Mouse (Mus musculus) left cerebral cortex, adult 2 months (tissue): Measurements from ENCODE around the gene AC129217.1. TPM values are rescaled to one million over a fixed set of nuclear protein-coding genes. Genes with fewer than 3 reads are reported as not detected.
"Not testable (repeated sequence)": the region's sequence is repeated elsewhere in the genome, so short reads cannot be mapped to it uniquely, and the experiment has no call there.

Experiments used
- DNase-seq, 2 experiments: peaks; one replicate each; pipeline ENCODE4 v3.0.0; 2021 to 2022; ENCODE audit warnings: low spot score in 2 of 2, mixed read lengths in 1 of 2; ENCODE audit errors: extremely low spot score in 1 of 2
- H3K27ac ChIP-seq: fragments of 200-600 bp; 2 replicates; pipeline ENCODE4 v1.8.1; 2022
- H3K4me3 ChIP-seq: fragments of 200-600 bp; 2 replicates; pipeline ENCODE4 v1.8.1; 2022
- CTCF ChIP-seq: fragments of 200-600 bp; IDR thresholded peaks from 2 replicates; pipeline ENCODE4 v1.8.1; 2022; ENCODE audit warnings: antibody characterized with exemption, mild to moderate bottlenecking, moderate library complexity
- intact Hi-C: fragments of 180-260 bp; cut with DNase I; formaldehyde crosslinking; loops from one replicate; pipeline ENCODE4 v1.15.1; 2025
- total RNA-seq, 2 experiments: library from RNA; stranded (reverse); gene quantifications; 2 replicates each; pipeline ENCODE4 v1.2.3; 2021

The AC129217.1 gene
- total RNA-seq, 2 experiments from 2014 or later: not detected

DNA sequence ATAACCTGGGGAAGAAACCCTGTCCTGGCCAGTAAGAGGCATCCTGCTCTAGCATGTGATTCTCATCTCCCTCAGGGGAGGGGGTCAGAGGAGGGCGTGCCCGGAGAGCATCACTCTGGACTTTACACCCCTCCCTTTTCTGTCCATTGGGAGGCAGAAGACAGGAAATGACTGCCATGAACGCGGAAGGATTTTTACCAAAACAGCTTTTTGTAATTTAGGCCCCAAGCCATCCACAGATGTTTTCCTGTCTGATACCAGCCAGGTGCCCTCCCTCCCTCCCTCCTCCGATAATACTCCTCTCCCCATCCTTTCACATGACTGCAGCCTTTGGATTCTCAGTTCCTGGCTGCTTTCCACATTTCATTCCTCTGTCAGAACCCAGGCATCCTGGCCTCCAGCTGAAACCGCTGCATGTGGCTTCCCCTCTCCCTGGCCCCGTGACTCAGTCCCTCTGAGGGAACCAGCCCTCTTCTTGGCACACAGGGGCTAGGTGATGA is 20.9 kb downstream of the AC129217.1 start, which contains the start of gene Lrrn4cl:
TSS of gene Lrrn4cl (plus strand) at position 367 of the 500 bp plus-strand sequence.
- TF ChIP-seq CTCF: no peak
- Histone ChIP-seq H3K4me3 (no peak within 1 kb of the TSS), H3K27ac (peak within 1 kb of the TSS; percentile 26; the same call in 1 of the 2 replicates)
- intact Hi-C loops: no loop called here
- DNase-seq: no peak

DNA sequence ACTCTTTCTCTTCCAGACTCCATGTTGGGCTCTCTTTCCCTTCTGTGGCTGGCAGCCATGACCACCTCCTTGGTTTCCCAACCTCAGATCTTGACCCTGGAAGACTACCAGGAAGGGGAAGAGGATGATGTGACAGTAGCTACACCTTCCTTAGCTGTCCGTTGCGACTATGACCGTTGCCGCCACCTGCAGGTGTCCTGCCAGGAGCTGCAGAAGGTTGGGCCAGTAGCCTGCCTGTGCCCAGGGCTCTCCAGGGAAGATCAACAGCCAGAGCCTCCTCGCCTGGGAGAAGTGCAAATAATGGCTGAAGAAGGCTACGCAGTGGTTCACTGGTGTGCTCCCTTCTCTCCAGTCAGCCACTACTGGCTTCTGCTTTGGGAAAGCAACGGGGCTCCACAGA is 22.1 kb downstream of the AC129217.1 start:
- TF ChIP-seq CTCF: no peak
- no peak overlapping the region for H3K4me3 ChIP-seq
- peak overlapping the region; percentile 75 for H3K27ac ChIP-seq
- intact Hi-C loops: no loop called here
- no peak for DNase-seq

DNA sequence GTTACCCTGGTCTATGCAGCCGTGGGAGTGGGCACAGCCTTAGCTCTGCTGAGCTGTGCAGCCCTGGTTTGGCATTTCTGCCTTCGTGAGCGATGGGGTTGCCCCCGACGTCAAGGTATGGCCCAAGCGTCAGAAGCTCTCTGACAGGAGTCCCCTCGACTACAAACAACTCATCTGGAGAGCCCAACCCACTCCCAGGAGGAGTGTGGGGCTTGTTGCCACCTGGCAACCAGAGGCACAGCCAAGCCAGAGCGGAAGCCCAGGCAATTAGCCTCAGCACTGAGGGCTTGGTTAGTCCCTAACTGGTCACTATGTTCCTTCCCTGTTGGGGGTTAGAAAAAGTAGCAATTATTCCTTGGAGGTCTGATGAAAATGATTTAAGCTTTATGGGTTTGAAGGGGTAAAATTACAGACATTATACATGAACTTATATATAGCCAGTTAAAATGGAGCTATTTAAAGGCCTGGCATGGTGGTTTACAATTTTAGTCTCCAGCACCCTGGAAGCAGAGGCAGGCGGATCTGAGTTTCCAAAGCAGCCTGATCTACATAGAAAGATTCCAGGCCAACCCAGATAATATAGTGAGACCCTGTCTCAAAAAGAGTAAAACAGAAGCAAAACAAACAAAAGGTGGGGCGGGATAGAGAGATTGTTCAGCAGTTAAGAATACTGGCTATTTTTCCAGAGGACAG is 22.8 kb downstream of the AC129217.1 start:
- no peak for TF ChIP-seq CTCF
- no peak for DNase-seq
- intact Hi-C loops: no loop called here
- H3K27ac ChIP-seq: peak overlapping the region; percentile 75
- no peak overlapping the region for H3K4me3 ChIP-seq

DNA sequence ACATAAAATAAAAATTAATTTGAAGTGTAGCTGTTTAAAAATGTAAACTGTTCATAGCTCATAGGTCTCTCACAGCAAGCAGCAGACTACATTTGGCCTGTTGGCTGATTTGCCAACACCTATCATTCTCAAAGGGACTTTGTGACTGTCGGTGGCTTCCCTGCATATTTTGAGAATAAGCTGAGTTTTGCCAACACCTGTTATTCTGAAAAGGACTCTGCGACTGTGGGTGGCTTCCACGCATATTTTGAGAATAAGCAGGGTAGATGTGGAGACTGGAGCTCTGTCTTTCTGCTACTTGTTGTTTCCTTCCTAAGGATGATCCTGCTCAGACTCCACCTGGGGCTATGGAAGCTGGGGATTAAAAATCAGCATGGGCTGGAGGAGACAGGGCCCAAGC is 23.5 kb downstream of the AC129217.1 start:
- no peak for DNase-seq
- intact Hi-C loops: no loop called here

DNA sequence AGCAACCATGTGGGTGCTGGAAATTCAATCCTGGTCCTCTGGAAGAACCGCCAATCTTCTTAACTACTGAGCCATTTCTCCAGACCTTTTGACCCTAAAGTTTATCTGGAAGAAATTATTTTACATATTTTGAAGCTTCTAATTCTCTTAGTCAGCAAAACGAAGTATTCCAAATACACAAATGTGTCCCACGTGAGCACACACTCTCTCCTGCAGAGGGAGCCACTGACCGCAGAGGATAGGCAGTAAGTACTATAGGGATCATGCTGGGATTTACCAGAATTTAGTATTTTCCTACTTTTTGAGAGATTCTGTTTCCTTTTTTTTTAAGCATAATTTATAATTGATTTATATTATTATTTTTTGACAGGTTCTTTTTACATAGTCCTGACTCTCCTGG is 28.1 kb downstream of the AC129217.1 start:
- H3K27ac ChIP-seq: no peak overlapping the region
- no peak overlapping the region for H3K4me3 ChIP-seq
- peak; percentile 73 for TF ChIP-seq CTCF
- intact Hi-C loops: loop anchor here (5.0 kb wide), 1 partner anchor 255 kb away; no protein-coding TSS in a partner anchor
- no peak for DNase-seq

More for the DNA sequence above, 23.5 kb downstream of the AC129217.1 start:
- H3K27ac ChIP-seq: peak overlapping the region; percentile 42; the same call in 1 of the 2 replicates
- no peak for TF ChIP-seq CTCF
- H3K4me3 ChIP-seq: no peak overlapping the region

DNA sequence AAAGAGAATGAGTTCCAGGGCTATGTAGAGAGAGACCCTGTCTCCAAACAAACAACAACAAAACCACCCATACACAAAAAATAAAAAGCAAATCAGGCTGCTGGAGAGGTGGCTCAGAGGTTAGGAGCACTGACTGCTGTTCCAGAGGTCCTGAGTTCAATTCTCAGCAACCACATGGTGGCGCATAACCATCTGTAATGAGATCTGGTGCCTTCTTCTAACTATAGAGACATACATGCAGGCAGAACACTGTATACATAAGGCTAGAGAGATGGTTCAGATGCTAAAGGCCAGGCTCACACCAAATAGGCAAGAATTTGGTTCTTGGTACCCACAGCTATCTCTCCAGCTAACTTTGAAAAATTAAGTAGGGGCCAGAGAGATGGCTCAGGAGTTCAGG is 29.4 kb downstream of the AC129217.1 start:
- peak; percentile 47 for TF ChIP-seq CTCF
- intact Hi-C loops: loop anchor here (5.0 kb wide), 1 partner anchor 253 kb away; no protein-coding TSS in a partner anchor
- H3K27ac ChIP-seq: no peak overlapping the region
- no peak overlapping the region for H3K4me3 ChIP-seq
- no peak for DNase-seq

DNA sequence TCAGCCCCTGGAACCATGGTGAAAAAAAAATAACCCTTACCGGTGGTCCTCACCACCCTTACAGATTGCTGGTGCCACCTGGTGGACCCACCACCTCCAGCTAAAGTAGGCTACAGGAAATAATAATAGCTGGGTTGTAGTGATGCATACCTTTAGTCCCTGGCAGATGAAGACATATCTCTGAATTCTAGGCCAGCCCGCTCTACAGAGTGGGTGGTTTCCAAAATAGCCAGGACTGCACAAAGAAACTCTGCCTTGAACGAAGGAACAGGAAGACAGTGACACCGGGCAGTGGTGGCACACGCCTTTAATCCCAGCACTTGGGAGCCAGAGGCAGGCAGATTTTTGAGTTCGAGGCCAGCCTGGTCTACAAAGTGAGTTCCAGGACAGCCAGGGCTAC is 34.7 kb downstream of the AC129217.1 start:
- intact Hi-C loops: no loop called here
- no peak overlapping the region for H3K27ac ChIP-seq
- DNase-seq: no peak
- no peak; the same call in 1 of the 2 replicates for TF ChIP-seq CTCF
- no peak overlapping the region for H3K4me3 ChIP-seq

DNA sequence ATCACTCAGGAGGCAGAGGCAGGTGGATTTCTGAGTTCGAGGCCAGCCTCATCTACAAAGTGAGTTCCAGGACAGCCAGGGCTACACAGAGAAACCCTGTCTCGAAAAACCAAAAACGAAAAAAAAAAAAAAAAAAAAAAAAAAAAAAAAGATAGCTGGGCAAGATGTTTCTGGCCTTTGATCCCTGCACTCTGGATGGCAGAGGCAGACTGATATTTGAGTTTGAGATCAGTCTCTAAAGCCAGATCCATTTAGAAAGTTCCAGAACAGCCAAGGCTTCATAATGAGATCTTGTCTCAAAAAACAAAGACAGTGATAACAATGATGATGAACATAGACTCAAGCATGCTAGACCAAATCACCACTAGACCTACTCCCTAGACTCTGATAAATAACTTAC is 40.8 kb downstream of the AC129217.1 start:
- H3K4me3 ChIP-seq, intact Hi-C loops, DNase-seq, H3K27ac ChIP-seq: not testable (repeated sequence)

DNA sequence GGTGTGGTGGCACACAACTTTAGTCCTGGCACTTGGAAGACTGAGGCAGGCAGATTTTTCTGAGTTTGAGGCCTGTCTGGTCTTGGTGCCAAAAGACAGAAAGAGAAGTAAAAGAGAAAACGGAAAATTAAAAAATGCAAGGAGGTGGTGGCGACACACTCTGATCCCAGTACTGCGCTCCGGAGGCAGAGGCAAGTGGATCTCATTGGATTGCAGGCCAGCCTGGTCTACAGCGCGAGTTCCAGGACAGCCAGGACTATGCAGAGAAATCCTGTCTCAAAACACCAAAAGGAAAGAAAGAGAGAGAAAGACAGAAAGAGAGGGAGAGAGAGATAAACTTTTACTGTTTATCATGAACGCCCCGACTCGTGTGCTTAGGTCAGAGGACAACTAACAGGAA is 41.3 kb downstream of the AC129217.1 start:
- intact Hi-C loops: loop anchor here (1.0 kb wide), 1 partner anchor 52 kb away; the partner anchor contains the start of gene Ttc9c
- no peak for DNase-seq
- Histone ChIP-seq H3K4me3 (peak overlapping the region; percentile 88), H3K27ac (peak overlapping the region; percentile 82)
- no peak for TF ChIP-seq CTCF

DNA sequence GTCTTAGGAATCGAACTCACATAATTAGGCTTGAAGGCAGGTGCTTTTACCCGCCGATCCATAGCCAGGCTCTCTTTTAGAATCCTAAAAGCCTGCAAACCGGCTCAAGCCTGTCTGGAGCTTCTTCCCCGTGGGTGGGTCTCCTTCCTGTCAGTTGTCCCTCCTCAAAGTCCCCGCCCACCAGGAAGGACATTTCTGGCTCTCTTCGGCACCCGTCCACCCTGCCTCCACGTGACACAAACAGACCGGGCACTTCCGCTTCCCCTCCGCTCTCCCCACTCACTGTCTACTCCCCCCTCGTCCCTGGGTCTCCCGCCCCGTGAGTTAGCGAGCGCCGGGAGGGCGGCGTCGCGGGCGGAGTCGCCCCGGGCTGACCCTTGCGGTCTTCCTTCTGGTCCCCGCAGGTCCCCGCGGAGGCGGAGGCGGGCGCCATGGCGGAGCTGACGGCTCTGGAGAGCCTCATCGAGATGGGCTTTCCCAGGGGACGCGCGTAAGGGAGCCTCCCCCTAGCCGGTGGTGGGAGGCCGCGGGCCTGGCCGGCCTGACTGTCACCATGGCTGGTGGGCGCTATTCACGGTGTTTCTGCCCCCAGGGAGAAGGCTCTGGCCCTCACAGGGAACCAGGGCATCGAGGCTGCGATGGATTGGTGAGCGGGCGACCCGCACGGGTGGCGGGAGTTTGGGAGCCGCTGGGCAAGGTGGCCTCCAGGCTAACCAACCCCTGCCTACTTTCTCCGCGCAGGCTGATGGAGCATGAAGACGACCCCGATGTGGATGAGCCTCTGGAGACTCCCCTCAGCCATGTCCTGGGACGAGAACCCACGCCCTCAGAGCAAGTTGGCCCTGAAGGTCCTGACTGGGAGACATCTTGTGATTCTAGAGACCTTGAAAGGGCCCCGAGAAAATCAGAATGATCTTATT is 42.0 kb downstream of the AC129217.1 start, which contains the start of gene Ubxn1:
TSS of gene Ubxn1 (plus strand) at position 230 of the 920 bp plus-strand sequence.
- no peak for TF ChIP-seq CTCF
- DNase-seq: peak; percentile 97 to 99
- intact Hi-C loops: loop anchor here (1.0 kb wide), 1 partner anchor 52 kb away; the partner anchor contains the start of gene Ttc9c
- Histone ChIP-seq H3K4me3 (peak within 1 kb of the TSS; percentile 88), H3K27ac (peak within 1 kb of the TSS; percentile 82)

DNA sequence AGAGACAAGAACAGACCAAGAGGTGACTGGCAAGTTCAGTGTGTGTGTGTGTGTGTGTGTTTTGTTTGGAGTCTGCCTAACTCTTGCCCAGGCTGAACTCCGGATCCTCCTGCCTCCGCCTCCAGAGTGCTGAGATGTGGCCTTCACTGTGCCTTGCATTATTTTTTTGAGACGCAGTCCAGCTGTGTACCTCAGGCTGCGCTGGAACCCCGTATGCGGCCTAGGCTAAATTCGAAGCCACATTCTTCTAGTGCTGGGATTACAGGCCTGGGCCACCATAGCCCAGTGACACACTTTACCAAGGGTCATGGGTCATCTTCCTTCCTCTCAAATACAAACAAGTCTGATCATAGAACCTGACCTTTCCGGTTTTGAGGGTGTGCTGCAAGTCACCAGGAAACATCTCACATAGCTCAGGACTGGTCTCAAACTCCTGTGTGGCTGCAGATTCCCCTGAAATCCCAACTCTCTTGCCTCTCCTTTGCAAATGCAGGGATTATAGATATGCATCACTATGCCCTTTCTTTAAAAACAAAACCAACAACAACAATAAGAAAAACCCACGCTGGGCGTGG is 42.8 kb downstream of the AC129217.1 start:
- no peak overlapping the region; the same call in 1 of the 2 replicates for H3K27ac ChIP-seq
- no peak for DNase-seq
- intact Hi-C loops: no loop called here
- peak overlapping the region; percentile 88 for H3K4me3 ChIP-seq
- no peak for TF ChIP-seq CTCF

DNA sequence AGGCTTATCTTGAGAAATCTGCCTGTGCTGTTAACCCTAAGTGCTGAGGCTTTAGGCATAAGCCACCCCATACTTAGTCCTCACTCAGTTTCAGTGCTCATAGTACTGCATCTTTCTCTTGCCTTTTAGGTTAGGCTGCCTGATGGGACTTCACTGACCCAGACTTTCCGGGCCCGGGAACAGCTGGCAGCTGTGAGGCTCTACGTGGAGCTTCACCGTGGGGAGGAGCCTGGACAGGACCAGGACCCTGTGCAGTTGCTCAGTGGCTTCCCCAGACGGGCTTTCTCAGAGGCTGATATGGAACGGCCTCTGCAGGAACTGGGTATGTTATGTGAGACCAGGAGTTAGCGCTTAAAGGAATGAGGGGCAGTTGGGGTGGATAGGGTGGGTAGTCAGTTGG is 45.5 kb downstream of the AC129217.1 start:
- Histone ChIP-seq H3K4me3 (no peak overlapping the region), H3K27ac (no peak overlapping the region)
- DNase-seq: no peak
- intact Hi-C loops: no loop called here
- no peak for TF ChIP-seq CTCF
